Mouse (Mus musculus) limb, embryonic 14.5 days (tissue): ENCODE measurements around the gene Krtap20-2. TPM values are rescaled to one million over a fixed set of nuclear protein-coding genes. Genes with fewer than 3 reads are reported as not detected.
"Not testable (repeated sequence)": the region's sequence is repeated elsewhere in the genome, so short reads cannot be mapped to it uniquely, and the experiment has no call there.

ENCODE experiments used
- ATAC-seq: fragments of 200-750 bp; cut with Nextera tagmentation; 2 replicates; pipeline ENCODE4 v1.8.0; 2017; ENCODE audit warnings: low read depth, moderate number of reproducible peaks, moderate TSS enrichment; ENCODE audit not compliant: low FRiP score
- DNase-seq: peaks from one replicate; pipeline ENCODE4 v3.0.0-alpha.2; 2015; ENCODE audit warnings: low spot score
- H3K27ac ChIP-seq: fragments of 300-500 bp; sonication (generic); replicated peaks from 2 replicates; pipeline ENCODE4 v1.5.1; 2014; ENCODE audit warnings: low read depth, mild to moderate bottlenecking, low read length, moderate library complexity, mixed read lengths
- H3K27me3 ChIP-seq: fragments of 300-500 bp; sonication (generic); 2 replicates; pipeline ENCODE4 v1.6.1; 2014; ENCODE audit warnings: low read length, mixed read lengths; ENCODE audit not compliant: control insufficient read depth, insufficient read depth
- H3K36me3 ChIP-seq: fragments of 300-500 bp; sonication (generic); 2 replicates; pipeline ENCODE4 v1.6.1; 2014; ENCODE audit warnings: mild to moderate bottlenecking, low read length, moderate library complexity, mixed read lengths; ENCODE audit not compliant: control insufficient read depth, insufficient read depth
- H3K4me1 ChIP-seq: fragments of 300-500 bp; sonication (generic); 2 replicates; pipeline ENCODE4 v1.6.1; 2014; ENCODE audit warnings: antibody characterized with exemption, low read length, mixed read lengths; ENCODE audit not compliant: control insufficient read depth, insufficient read depth
- H3K4me2 ChIP-seq: fragments of 300-500 bp; sonication (generic); replicated peaks from 2 replicates; pipeline ENCODE4 v1.6.1; 2014; ENCODE audit warnings: low read depth, mild to moderate bottlenecking, low read length, moderate library complexity; ENCODE audit not compliant: severe bottlenecking
- H3K4me3 ChIP-seq: fragments of 300-500 bp; sonication (generic); replicated peaks from 2 replicates; pipeline ENCODE4 v1.5.1; 2014; ENCODE audit warnings: low read length
- H3K9ac ChIP-seq: fragments of 300-500 bp; sonication (generic); 2 replicates; pipeline ENCODE4 v1.6.1; 2014; ENCODE audit warnings: mild to moderate bottlenecking, low read depth, low read length, moderate library complexity; ENCODE audit not compliant: severe bottlenecking
- H3K9me3 ChIP-seq: fragments of 300-500 bp; sonication (generic); 2 replicates; pipeline ENCODE4 v1.6.1; 2016; ENCODE audit warnings: low read length; ENCODE audit not compliant: control insufficient read depth
- POLR2A ChIP-seq: fragments of 200-500 bp; IDR thresholded peaks from 2 replicates; pipeline ENCODE4 v1.8.0; 2012; ENCODE audit warnings: inconsistent platforms, mild to moderate bottlenecking, moderate library complexity, borderline replicate concordance; ENCODE audit not compliant: insufficient read depth, insufficient read length; ENCODE audit errors: extremely low read depth
- WGBS: fragments of 180-500 bp; shearing (Covaris S2); extraction: QIAGEN DNeasy Blood & Tissue Kit; methylation state at CpG from one replicate; pipeline ENCODE4 v1.1.7; 2014; 5-methylcytosine and 5-hydroxymethylcytosine counted together
- polyA plus RNA-seq, 2 experiments: library from polyadenylated mRNA; depleted of rRNA in 1 of 2; stranded (reverse) in 1 of 2; unstranded in 1 of 2; fragments of >200 nt; fragmentation: Nextera tagmentation in 1 of 2; extraction: Ambion mirVana in 1 of 2; gene quantifications; 2 replicates each; pipeline versions ENCODE4 v1.2.1 to v1.2.3; 2012 to 2014

The Krtap20-2 gene
- polyA plus RNA-seq (2012; rRNA removed) (not detected in 2 replicates), polyA plus RNA-seq (2014; fragmentation: Nextera tagmentation; extraction: Ambion mirVana) (not detected in 2 replicates)

DNA sequence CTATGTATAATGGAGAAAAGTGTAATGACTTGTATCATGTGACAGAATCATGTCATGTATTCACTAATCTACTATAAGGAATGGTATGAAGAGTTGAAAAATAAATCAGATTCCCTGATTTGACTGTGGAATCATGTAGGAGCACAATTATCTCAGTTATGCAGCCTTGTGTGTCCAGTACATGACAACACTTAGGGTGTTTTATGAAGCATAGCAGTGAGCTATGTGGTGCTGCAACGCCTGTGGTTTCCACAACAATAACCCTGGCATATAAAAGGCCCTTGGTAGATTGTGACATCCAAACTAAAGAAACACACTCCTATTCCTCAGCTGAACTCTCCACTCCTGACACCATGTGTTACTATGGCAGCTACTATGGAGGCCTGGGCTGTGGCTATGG, at the start of gene Krtap20-2:
Krtap20-2 (plus strand) TSS at position 301 of the 400 bp plus-strand sequence.
- 75% methylated on average over 1 of the region's 1 CpGs for WGBS
- H3K9ac ChIP-seq: no peak within 1 kb of the TSS

GRCm38 (mm10) chr16:89157652-89158051, 48.0 kb upstream of the Krtap20-2 start, which contains the start of gene Gm9789:
Gene Gm9789, plus strand, starts transcription at chr16:89157952.
- no peaks in the 10 kb centered on the region for H3K4me1 ChIP-seq
- H3K4me3 ChIP-seq: no peak within 1 kb of the TSS
- ATAC-seq: no peak
- no peak within 1 kb of the TSS for H3K9ac ChIP-seq
- no peaks in the 10 kb centered on the region for H3K9me3 ChIP-seq
- no peaks in the 10 kb centered on the region for H3K27me3 ChIP-seq
- no peak within 1 kb of the TSS for H3K4me2 ChIP-seq
- no peak for DNase-seq
- H3K36me3 ChIP-seq: no peaks in the 10 kb centered on the region
- no peak for TF ChIP-seq POLR2A
- WGBS: 89% methylated on average over 4 of the region's 4 CpGs
- no peak within 1 kb of the TSS for H3K27ac ChIP-seq

More for the DNA sequence above, at the start of gene Krtap20-2:
- no peak within 1 kb of the TSS for H3K4me3 ChIP-seq
- TF ChIP-seq POLR2A: no peak
- no peak within 1 kb of the TSS for H3K27ac ChIP-seq
- H3K4me1 ChIP-seq: no peaks in the 10 kb centered on the region
- H3K27me3 ChIP-seq: no peaks in the 10 kb centered on the region
- H3K9me3 ChIP-seq: no peaks in the 10 kb centered on the region
- no peaks in the 10 kb centered on the region for H3K36me3 ChIP-seq
- no peak for ATAC-seq
- DNase-seq: no peak
- H3K4me2 ChIP-seq: no peak within 1 kb of the TSS

GRCm38 (mm10) chr16:89169190-89169589, 36.5 kb upstream of the Krtap20-2 start, which contains the start of gene Gm7735:
Gene Gm7735, plus strand, starts transcription at chr16:89169490.
- ATAC-seq, H3K9me3 ChIP-seq, H3K27me3 ChIP-seq, H3K4me3 ChIP-seq, DNase-seq, H3K9ac ChIP-seq, H3K4me2 ChIP-seq, H3K4me1 ChIP-seq, H3K27ac ChIP-seq, H3K36me3 ChIP-seq: not testable (repeated sequence)

- Histone ChIP-seq H3K4me2 (no peak within 1 kb of the TSS), H3K4me1 (no peaks in the 10 kb centered on the region), H3K27me3 (no peaks in the 10 kb centered on the region), H3K9me3 (no peaks in the 10 kb centered on the region), H3K36me3 (no peaks in the 10 kb centered on the region), H3K4me3 (no peak within 1 kb of the TSS), H3K9ac (no peak within 1 kb of the TSS), H3K27ac (no peak within 1 kb of the TSS)
- no peak for DNase-seq
- WGBS: 61% methylated on average over 2 of the region's 2 CpGs
- no peak for TF ChIP-seq POLR2A
- no peak for ATAC-seq
Observed at GRCm38 (mm10) chr16:89174435-89174834, 31.2 kb upstream of the Krtap20-2 start, which contains the start of gene 1110057P08Rik. Gene 1110057P08Rik, plus strand, starts transcription at chr16:89174735.

GRCm38 (mm10) chr16:89188621-89189020, 17.0 kb upstream of the Krtap20-2 start:
- Histone ChIP-seq H3K27me3 (no peaks in the 10 kb centered on the region), H3K4me2 (no peak overlapping the region), H3K9ac (no peak overlapping the region), H3K9me3 (no peaks in the 10 kb centered on the region), H3K4me3 (no peak overlapping the region), H3K27ac (no peak overlapping the region), H3K4me1 (no peaks in the 10 kb centered on the region), H3K36me3 (no peaks in the 10 kb centered on the region)
- 84% methylated on average over 4 of the region's 4 CpGs for WGBS
- ATAC-seq: no peak
- DNase-seq: no peak
- no peak for TF ChIP-seq POLR2A

Other genes with a start within 250 kb of the Krtap20-2 start
- gene Krtap16-3, start 243.0 kb upstream of the Krtap20-2 start, polyA plus RNA-seq (2012; rRNA removed): not detected in 2 replicates
- gene Krtap16-3, start 243.0 kb upstream of the Krtap20-2 start, polyA plus RNA-seq (2014; fragmentation: Nextera tagmentation; extraction: Ambion mirVana): not detected in 2 replicates
- not detected in 2 replicates for gene Krtap22-2, start 195.1 kb upstream of the Krtap20-2 start, polyA plus RNA-seq (2012; rRNA removed)
- not detected in 2 replicates for gene Krtap22-2, start 195.1 kb upstream of the Krtap20-2 start, polyA plus RNA-seq (2014; fragmentation: Nextera tagmentation; extraction: Ambion mirVana)
- not detected in 2 replicates for gene Gm10229, start 190.6 kb upstream of the Krtap20-2 start, polyA plus RNA-seq (2012; rRNA removed)
- gene Gm10229, start 190.6 kb upstream of the Krtap20-2 start, polyA plus RNA-seq (2014; fragmentation: Nextera tagmentation; extraction: Ambion mirVana): not detected in 2 replicates
- gene Krtap6-1, start 174.2 kb upstream of the Krtap20-2 start, polyA plus RNA-seq (2012; rRNA removed): not detected in 2 replicates
- gene Krtap6-1, start 174.2 kb upstream of the Krtap20-2 start, polyA plus RNA-seq (2014; fragmentation: Nextera tagmentation; extraction: Ambion mirVana): not detected in 2 replicates
- not detected in 2 replicates for gene Gm10228, start 164.4 kb upstream of the Krtap20-2 start, polyA plus RNA-seq (2012; rRNA removed)
- gene Gm10228, start 164.4 kb upstream of the Krtap20-2 start, polyA plus RNA-seq (2014; fragmentation: Nextera tagmentation; extraction: Ambion mirVana): not detected in 2 replicates
- gene Krtap6-5, start 158.0 kb upstream of the Krtap20-2 start, polyA plus RNA-seq (2012; rRNA removed): not detected in 2 replicates
- gene Krtap6-5, start 158.0 kb upstream of the Krtap20-2 start, polyA plus RNA-seq (2014; fragmentation: Nextera tagmentation; extraction: Ambion mirVana): not detected in 2 replicates
- not detected in 2 replicates for gene 1110025L11Rik, start 141.9 kb upstream of the Krtap20-2 start, polyA plus RNA-seq (2012; rRNA removed)
- not detected in 2 replicates for gene 1110025L11Rik, start 141.9 kb upstream of the Krtap20-2 start, polyA plus RNA-seq (2014; fragmentation: Nextera tagmentation; extraction: Ambion mirVana)
- gene Krtap6-3, start 121.8 kb upstream of the Krtap20-2 start, polyA plus RNA-seq (2012; rRNA removed): not detected in 2 replicates
- gene Krtap6-3, start 121.8 kb upstream of the Krtap20-2 start, polyA plus RNA-seq (2014; fragmentation: Nextera tagmentation; extraction: Ambion mirVana): not detected in 2 replicates
- gene Gm6358, start 65.0 kb upstream of the Krtap20-2 start, polyA plus RNA-seq (2012; rRNA removed): not detected in 2 replicates
- gene Gm6358, start 65.0 kb upstream of the Krtap20-2 start, polyA plus RNA-seq (2014; fragmentation: Nextera tagmentation; extraction: Ambion mirVana): not detected in 2 replicates
- gene Gm10061, start 54.8 kb upstream of the Krtap20-2 start, polyA plus RNA-seq (2012; rRNA removed): not detected in 2 replicates
- not detected in 2 replicates for gene Gm10061, start 54.8 kb upstream of the Krtap20-2 start, polyA plus RNA-seq (2014; fragmentation: Nextera tagmentation; extraction: Ambion mirVana)
- gene Gm9789, start 47.9 kb upstream of the Krtap20-2 start, polyA plus RNA-seq (2012; rRNA removed): not detected in 2 replicates
- not detected in 2 replicates for gene Gm9789, start 47.9 kb upstream of the Krtap20-2 start, polyA plus RNA-seq (2014; fragmentation: Nextera tagmentation; extraction: Ambion mirVana)
- not detected in 2 replicates for gene Gm7735, start 36.4 kb upstream of the Krtap20-2 start, polyA plus RNA-seq (2012; rRNA removed)
- gene Gm7735, start 36.4 kb upstream of the Krtap20-2 start, polyA plus RNA-seq (2014; fragmentation: Nextera tagmentation; extraction: Ambion mirVana): not detected in 2 replicates
- not detected in 2 replicates for gene 1110057P08Rik, start 31.1 kb upstream of the Krtap20-2 start, polyA plus RNA-seq (2012; rRNA removed)
- not detected in 2 replicates for gene 1110057P08Rik, start 31.1 kb upstream of the Krtap20-2 start, polyA plus RNA-seq (2014; fragmentation: Nextera tagmentation; extraction: Ambion mirVana)
- not detected in 2 replicates for gene Krtap21-1, start 198.0 kb downstream of the Krtap20-2 start, polyA plus RNA-seq (2012; rRNA removed)
- not detected in 2 replicates for gene Krtap21-1, start 198.0 kb downstream of the Krtap20-2 start, polyA plus RNA-seq (2014; fragmentation: Nextera tagmentation; extraction: Ambion mirVana)
- not detected in 2 replicates for gene Krtap6-2, start 214.2 kb downstream of the Krtap20-2 start, polyA plus RNA-seq (2012; rRNA removed)
- gene Krtap6-2, start 214.2 kb downstream of the Krtap20-2 start, polyA plus RNA-seq (2014; fragmentation: Nextera tagmentation; extraction: Ambion mirVana): not detected in 2 replicates